Mouse (Mus musculus): ENCODE measurements at regions not wholly inside any gene's neighbourhood (a gene's known extent, or its start where the extent isn't known, plus 50 kb on each side); places are given as distances from the start of the nearest gene placed in this dataset.

- TF ChIP-seq CTCF (IDR thresholded peaks at IDR 0.05; ENCODE audit: low read depth) (peak; percentile 26; the same call in 1 of the 2 replicates), EP300 (optimal IDR thresholded peaks at IDR 0.05) (no peak)
These were observed 59.1 kb upstream of the Zfp423 start for GRCm38 (mm10) chr8:88018494-88018893.

Data from stomach, postnatal 0 days (tissue).